Mouse (Mus musculus): ENCODE data around the gene Fam193a. TPM values are rescaled to one million over a fixed set of nuclear protein-coding genes. Genes with fewer than 3 reads are reported as not detected.
A peak's percentile ranks its signal among the peaks of the same experiment; 100 is the strongest.

Fam193a gene
- 27.1 and 38.6 TPM in 2 replicates for total RNA-seq (2015)
- 30.8 and 48.2 TPM in 2 replicates for total RNA-seq (2017)

DNA sequence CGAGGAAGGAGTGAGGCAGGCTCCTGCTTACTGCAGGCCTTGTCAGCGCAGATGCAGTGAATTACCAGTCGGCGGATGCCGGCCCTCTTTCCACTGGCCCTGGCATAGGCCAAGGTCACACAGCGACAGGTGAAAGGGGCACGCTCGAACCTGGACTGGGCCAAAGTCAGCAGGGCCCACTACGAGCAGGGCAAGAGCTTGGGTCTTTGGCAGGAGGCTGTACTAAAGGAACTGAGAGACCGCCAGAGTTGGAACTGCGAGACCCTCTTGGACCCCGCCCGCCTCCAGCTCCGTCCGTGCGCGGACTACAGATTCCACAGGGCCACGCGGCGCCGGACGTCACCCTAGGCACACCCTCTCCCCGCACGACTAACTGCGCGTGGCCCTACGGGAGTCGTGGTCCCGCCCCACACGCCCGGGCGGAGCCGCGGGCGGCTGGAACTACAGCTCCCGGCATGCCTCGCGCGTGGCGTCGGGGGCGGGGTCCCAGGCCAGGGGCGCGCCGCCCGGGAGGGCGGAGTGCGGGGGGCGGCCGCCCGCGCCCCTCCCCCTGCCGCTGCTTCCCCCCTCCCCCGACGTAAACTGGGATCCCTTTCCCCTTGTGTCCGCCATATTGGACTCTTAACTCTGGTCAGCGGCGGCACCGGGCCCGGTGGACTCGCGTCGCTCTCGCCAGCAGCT is at the start of gene Fam193a:
TSS of gene Fam193a (plus strand) at position 593 of the 681 bp plus-strand sequence.
- peak; percentile 95 for ATAC-seq (replicated peaks; ENCODE audit: poor library complexity)

DNA sequence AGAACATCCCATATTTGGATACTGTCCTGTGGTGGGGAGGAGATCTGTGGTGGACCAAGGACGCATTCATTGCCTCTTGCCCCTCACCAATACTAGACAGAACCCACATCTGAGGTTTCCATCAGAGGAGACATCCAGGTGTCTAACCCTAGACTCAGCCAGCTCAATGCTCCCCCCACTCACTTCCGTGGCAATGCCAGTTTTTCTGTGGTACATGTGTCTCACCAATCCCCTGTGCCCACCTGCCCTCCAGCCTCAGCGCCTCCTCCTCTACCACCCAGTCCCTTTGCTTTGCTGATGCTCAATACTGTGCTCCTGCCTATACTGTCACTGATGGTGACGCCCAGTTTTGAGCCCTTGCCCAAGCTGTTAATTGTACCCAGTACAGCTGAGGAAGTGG is 48.5 kb upstream of the Fam193a start:
- no peak for ATAC-seq (replicated peaks; ENCODE audit: poor library complexity)

DNA sequence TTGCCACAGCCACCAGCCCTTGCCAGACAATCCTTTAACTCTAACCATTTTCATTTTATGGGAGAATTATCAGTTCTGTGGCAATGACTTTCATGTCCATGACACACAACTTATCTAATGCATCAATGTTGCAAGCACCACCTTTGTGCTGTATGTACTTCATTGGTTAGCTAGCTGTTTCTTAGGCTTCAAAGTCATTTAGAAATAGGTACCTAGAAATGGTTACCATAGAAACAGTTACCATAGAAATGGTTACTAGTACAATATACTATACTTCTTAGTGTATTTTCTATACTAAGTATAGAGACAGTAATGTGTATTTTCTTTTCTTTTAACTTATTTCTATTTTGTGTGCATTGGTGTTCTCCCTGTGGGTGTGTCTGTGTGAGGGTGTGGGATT is 44.4 kb upstream of the Fam193a start:
- no peak for ATAC-seq (replicated peaks; ENCODE audit: poor library complexity)

DNA sequence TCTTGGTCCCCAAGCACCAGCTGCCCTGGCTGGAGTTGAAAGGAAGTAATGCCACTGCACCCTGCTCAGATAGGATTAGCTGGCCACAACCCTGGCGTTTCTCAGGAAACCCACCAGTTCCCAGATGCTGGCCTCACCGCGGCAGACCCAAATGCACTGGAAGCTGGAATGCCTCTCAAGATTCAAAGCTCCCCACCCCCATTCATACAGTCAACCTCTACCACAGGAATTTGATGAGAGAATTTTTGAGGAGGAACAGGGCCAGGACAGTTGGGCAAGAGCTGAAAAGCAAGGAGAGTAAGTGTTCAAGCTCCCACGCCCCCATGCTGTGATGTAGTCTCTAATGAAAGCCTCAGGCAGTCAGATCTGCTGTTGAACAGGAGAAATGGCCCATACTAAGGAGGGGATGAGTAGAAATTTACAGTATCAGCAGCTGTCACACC is 43.5 kb upstream of the Fam193a start:
- 0 out of 2 replicates have a peak, but pooled peaks have one; percentile 6 for ATAC-seq (replicated peaks; ENCODE audit: poor library complexity)

DNA sequence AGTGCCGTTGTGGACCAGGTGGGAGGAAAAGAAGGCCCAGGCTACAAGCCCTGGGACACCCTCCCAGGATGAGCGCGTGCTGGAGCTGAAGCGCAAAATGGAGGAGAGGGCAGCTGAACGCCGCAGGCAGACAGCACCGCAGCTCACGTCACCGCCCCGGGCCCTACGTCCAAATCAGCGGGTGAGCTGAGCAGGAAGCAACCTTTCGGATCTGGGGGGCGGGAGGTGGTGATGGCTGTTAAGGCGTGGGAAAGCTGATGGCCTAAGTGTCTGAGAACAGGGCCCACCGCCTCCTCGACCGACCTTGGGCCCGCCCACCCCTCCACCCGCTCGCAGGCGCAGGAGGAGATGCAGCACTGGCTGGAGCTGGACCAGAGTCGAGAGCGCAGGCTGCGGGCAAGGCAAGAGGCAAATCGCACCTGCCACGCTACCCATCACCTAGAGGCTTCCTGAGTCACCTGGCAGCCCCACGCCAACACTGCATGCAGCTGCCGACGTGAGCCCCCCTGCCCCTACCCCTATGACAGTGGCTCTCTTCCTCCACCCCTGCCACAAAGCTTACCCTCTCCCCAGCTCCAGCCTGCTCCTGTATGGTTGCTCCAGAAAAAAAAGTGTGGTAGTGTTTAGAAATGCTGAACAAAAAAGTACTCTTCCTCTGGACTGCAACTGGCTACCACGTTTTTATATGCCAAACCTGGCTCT is 42.7 kb upstream of the Fam193a start:
- no peak for ATAC-seq (replicated peaks; ENCODE audit: poor library complexity)

DNA sequence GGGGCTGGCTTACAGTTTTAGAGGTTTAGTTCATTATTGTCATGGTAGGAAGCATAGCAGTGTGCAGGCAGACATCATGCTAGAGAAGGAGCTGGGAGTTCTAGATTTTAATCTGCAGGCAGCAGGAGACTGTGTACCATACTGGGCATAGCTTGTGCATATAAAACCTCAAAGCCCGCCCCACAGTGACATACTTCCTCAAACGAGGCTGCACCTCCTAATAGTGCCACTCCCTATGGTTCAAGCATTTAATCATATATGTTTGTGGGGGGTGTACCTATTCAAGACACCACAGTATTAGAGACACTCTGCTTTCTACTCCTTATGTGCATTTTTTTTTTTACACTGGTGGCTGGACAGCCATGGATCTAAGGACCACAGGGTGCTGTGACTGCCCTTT is 39.6 kb upstream of the Fam193a start:
- ATAC-seq (replicated peaks; ENCODE audit: poor library complexity), result no peak

DNA sequence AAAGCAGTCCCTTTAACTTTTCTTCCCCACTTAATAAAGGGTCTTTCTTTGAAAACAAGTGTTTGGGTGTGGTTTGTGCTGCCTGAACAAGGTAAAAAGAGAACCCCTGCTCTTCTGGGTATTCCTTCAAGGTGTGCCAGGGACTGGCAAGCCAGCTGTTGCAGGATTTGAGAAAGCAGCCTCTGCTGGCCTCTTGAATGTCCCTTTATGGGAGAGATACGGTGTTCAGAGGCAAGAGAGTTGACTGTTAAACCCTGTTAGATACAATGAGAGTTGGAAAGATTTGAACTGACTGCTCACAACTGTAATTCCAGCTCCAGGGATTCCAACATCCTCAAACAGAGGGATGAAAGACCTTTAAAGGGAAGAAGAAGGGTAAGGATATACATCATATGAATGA is 35.7 kb upstream of the Fam193a start:
- no peak for ATAC-seq (replicated peaks; ENCODE audit: poor library complexity)

DNA sequence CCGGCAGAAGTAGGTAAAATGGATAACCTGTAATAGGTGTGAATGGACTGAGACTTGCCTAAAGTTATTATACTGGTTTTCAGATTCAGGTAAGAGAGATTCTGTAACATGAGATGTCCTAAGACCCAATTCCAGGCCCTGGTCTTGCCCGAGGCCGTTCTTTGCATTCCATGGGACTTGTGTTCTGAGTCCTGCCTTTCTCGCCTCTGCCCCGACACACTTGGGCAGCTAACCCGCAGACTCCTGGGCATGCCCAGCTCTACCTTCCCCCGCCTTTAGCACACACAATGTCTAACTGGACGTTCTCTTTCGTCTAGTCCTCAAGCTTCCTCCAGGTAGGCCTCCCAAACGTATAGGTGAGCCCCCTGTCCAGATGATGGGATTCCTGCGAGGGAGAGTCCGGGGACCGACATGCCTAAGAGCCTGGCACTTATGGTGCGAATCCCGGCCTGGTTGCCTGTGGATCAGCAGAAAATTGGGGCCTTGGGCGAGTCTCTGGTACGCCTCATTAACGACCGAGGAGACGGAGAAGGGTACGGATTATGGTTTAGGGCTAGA is 34.1 kb upstream of the Fam193a start:
- peak; percentile 20 for ATAC-seq (replicated peaks; ENCODE audit: poor library complexity)

DNA sequence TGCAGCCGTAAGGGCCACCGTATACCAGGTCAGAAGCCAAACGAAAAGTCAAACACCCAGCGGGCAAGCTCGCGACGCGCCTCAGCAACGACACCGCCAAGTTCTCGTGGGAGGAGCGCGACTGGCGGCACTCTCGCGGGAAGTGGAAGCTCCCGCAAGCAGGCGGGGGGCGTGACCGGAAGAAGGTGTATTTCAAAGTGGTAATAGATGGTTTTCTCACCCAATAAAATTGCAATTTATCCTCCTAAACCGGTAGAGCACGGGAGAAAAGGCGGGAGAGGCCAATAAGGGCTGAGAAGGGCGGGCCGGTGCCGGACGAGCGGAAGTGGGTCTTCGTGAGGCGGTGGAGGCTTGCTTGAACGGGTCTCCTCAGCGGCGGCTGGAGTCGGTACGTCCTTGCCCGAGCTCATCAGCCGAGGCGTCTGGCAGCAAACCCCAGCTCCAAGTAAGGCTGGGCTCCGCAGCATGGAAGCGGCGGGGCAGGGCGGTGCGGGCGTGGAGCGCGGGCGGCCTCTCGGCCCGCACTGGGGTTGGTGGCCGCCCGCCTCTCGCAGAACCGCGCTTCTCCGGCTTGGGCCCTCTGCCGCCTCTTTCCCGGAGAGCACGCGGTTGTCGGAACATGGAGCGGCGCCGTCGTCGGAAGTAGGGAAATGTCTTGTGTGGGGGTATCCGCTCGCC is 33.5 kb upstream of the Fam193a start, which contains the start of gene Rnf4:
TSS of gene Rnf4 (plus strand) at position 193 of the 678 bp plus-strand sequence.
- ATAC-seq (replicated peaks; ENCODE audit: poor library complexity), result peak; percentile 88

DNA sequence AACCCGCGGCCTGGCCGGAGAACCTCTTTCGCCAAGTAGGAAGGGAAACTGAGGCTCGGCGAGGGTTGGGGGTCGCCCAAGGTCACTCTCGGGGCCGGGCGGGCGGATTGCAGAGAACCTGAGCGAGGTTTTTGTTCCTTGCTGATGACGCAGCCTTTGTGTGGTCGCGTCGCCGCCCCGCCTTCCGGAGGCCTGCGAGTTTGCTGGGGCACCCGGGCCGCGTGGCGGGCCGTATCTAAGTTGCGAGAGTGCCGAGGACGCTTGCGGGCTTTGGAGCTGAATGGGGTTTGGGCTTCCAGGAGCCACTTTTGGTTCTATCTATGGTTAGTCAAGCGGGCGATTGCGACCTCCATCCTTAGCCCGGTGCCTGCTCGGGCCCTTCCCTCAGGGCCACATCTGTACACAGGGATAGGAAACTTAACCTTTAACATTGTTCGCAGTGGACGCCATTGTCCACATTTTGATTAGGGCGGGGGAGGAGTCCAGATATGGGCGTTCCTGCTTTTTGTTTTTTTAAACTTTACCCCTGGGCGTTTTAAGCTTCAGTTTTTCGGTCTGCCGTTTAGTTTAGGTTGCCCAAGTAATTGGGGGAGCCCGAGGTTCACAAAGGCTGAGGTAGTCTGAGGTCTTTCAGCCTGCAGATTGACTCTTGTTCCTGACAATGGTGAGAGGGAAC is 32.8 kb upstream of the Fam193a start:
- peak; percentile 58 for ATAC-seq (replicated peaks; ENCODE audit: poor library complexity)

DNA sequence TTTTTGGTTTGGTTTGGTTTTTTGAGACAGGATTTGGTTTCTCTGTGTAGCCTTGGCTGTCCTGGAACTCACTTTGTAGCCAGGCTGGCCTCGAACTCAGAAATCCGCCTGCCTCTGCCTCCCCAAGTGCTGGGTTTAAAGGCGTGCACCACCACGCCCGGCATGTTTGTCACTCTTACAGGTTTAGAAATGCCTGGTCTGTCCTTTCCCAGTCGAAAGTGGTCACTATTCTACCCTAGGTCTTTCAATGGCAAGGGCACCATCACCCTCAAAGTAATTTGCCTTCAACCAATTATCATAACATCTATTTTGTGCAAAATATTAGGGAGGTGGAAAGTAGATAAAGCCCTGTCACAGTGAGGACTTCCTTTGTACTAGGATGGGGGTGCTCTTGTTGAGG is 29.5 kb upstream of the Fam193a start:
- ATAC-seq (replicated peaks; ENCODE audit: poor library complexity), result no peak

DNA sequence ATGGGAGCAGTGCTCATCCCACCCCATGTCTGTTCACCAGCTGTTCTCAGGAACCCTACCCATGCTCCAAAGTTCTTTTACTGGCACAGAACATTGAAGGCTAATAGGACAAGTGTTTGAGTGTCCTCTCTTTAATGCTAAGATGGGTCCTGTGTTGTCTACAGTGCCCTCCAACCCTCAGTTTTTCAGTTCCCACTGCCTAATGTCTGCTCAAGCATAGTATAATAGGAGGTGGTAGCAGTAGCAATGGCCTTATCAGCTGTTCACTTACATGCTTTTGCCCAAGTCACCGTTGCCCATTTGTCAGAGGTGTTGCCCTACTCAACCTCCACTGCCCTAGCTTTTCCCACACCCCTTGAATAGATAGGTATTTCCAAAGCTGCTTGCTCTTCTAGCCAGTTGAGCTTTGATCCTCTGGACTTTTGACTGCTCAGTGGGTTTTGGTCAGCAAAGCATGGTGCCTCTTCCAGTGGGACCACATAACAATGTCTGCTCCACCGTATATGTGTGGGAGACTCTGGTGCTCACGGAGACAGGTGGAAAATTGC is 17.6 kb upstream of the Fam193a start:
- ATAC-seq (replicated peaks; ENCODE audit: poor library complexity), result no peak

DNA sequence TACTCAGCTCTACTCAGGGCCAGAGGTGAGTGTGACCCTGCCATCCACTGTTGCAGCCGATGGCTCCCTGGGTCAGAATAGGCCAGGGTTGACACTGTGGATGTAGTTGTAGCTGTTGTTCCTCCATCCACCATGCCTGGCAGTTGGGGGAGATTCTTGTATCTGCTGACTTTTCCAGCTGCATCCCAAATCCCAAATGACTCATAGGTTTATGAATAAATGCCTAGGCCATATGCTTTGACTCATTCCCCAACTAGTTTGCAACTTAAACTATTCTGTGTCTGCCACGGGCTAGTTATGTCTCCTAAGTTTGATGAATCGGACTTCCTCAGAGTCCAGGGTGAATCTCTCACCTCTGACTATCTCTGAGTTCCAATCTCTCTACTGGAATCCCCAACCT is 9.5 kb upstream of the Fam193a start:
- ATAC-seq (replicated peaks; ENCODE audit: poor library complexity), result no peak

DNA sequence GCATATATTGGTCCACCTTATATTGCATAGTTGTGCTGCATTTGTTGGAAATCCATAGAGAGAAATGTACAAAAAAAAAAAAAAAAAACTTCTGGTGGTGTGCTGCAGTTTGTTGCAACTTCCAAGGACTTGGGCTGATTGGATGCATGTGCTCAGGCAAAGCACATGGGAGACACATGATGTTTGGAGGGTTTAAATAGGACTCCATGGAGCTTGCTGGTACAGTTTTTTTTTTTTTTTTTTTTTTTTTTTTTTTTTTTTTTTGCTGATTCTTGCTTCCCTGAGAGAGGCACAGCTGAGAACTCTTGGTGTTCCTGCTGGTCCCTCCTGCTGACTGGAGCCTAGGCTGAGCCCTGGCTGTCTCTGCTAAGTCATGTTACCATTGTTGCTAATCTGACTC is 6.6 kb upstream of the Fam193a start:
- no peak for ATAC-seq (replicated peaks; ENCODE audit: poor library complexity)

DNA sequence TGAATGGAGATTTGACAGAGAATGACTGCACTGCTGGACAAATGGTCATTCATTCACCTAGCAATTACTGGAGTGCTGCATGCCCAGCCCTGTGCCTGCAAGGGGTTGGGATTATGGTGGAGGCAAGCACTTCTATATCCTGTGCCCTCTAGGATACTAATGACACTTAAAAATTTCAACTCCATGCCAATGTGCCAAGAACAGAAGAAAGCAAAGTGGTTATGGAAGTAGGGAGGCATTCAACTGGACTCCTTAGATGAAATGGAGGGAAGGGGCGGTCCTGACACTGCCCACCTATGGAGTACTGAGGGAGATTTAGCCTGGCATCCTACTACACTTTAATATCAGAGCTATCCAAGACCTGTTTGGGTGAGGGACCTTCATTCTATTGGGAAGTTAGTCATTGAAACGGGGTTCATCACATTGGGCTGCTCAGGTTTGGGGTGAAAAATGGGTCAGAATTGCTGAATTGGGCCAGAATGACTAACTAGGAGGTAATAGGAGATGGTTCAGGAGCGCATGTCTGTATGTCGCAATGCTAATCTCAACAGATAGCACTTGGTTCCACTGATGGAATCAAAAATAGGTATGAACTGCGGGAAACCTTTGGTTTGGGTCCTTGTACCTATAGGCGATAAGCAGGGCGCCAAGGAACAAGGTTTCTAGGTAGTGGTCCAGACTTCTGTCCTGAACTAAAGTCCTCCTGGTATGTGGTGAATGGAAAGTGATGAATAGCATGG is 1.0 kb upstream of the Fam193a start:
- no peak; the same call in 1 of the 2 replicates for ATAC-seq (replicated peaks; ENCODE audit: poor library complexity)

DNA sequence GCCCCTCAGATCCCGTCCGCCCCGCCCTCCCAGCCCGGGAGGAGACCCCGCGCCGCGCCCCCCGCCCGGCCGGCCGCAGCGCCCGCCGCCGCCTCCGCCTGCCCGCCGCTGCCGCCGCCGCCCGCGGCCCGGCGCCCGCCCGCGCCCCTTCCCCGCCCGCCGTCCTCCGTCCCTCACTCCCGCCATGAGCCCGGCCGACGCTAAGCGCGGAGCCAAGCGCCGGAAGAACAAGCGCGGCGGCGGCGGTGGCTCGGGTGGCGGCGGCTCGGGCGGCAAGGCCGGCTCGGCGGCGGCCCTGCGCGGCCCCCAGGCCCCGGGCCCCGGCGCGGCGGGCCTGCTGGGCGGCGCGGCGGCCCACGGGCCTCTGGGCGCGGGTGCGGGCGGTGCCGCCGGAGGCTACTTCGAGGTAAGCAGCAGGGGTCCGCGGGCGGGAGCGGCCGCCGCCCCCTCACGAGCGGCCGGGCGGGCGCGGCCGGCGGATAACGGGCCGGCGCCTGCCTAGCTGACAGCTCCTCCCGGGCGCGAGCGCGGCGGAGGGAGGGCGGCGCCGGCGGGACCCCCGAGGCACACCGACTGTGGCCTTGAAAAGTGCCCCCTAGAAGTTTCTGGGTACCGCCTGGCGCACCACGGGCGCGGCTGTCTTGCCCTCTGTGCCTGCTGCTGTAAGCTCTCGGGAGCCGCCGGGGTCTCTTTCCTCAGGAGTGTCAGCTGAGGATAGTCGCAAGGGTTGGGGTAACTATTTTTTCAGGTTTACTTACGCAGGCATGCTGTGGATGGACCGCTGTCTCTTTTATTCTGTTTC is 490 bp downstream of the Fam193a start:
- no peak for ATAC-seq (replicated peaks; ENCODE audit: poor library complexity)

DNA sequence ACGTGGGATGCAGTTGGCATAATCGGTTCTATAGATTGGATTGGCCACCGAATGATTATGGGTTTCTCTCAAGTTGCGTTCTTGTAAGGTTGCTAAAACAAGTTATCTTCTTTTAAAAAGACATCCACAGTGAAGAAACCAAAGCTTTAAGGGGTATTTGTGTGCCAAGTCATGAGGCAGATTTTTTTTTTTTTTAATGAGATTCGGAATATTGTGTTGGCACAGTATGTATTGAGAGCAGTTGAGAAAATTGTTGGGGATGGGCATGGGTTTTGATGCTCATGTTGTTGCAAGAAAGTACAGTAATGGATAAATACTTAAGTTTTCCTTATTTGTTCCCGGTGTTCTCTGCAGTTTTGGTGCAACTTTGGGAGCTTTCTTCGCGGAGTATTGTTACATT is 1.1 kb downstream of the Fam193a start:
- ATAC-seq (replicated peaks; ENCODE audit: poor library complexity), result no peak

DNA sequence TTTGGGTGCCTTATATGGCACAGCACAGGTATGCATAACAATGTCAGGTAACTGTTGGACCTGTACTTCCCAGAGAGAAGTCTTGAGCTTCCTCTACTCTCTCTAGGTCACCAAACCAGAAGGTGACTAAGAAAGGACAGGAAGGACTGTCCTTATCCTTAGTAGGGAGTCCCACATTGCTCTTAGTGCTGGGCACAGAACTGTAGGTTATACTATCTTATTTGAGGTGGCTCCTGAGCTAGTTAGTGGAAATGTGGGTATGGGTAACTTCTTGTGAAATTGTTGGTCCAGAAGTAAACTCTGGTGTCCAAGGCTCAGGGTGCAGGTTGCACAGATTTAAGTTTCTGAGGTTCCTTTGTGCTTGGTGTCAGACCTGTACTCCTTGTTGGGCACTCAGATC is 2.4 kb downstream of the Fam193a start:
- ATAC-seq (replicated peaks; ENCODE audit: poor library complexity), result no peak

DNA sequence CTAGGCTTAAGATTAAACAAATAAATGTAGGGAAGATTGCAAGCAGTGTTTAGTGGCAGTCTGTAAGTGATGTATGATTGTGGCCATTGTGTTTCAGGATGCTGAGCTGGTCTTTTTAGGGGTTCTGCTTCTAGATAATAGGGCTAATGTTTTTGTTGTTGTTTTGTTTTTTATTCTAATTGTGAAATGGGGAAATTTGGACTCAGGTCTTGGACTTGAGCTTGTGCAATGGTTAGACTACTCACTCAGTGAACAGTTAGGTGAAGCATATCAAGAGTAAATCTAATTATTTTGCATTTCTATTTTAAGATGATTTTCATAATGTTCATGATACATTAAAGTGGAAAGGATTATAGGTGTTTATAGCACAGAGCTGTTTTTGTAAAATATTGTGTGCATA is 2.8 kb downstream of the Fam193a start:
- no peak for ATAC-seq (replicated peaks; ENCODE audit: poor library complexity)

All from megakaryocyte progenitor cell, adult 5-6 weeks (primary cell).